Mouse (Mus musculus): Measurements from ENCODE around the gene Faf2. TPM values are rescaled to one million over a fixed set of nuclear protein-coding genes. Genes with fewer than 3 reads are reported as not detected.

The Faf2 gene
- polyA plus RNA-seq, 1 experiment from 2014 or later, result 95.7 TPM

DNA sequence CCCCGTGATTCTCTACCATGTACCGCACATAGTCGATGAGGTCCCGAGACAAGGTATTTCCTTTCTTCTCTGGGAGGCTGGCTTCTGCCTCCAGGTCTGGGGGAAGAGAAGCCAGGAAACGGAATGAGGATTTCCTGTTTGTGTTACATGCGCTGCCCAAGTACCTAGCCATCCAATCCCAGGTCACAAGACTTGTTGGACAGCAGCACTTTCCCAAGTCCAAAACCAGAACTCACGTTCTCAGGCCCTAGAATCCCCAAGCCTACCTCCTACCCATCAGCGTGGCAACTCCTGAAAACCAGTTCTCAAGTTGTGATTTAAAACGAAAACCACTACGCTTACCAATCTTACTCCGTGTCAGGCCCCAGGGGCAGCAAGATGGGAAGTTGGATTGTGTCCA, 35.8 kb upstream of the Faf2 start:
- H3K4me1 ChIP-seq (ENCODE audit: control insufficient read depth, insufficient read depth, low read length), result no peaks in the 10 kb centered on the region; the same call in 1 of the 2 replicates
- H3K4me2 ChIP-seq (ENCODE audit: low read depth, severe bottlenecking), result no peak overlapping the region
- no peak for ATAC-seq (ENCODE audit: insufficient number of reproducible peaks, low FRiP score, low TSS enrichment, low read depth)
- no peak overlapping the region for H3K4me3 ChIP-seq (ENCODE audit: low read depth, low read length)
- no peak overlapping the region for H3K27ac ChIP-seq (replicated peaks; ENCODE audit: low read depth, low read length)
- peaks cover 19% of the 10 kb centered on the region; the same call in 1 of the 2 replicates for H3K36me3 ChIP-seq (ENCODE audit: control insufficient read depth, insufficient read depth, low read length)
- no peaks in the 10 kb centered on the region for H3K9me3 ChIP-seq (ENCODE audit: control insufficient read depth, low read length)
- H3K9ac ChIP-seq (ENCODE audit: low read length), result no peak overlapping the region
- no peaks in the 10 kb centered on the region for H3K27me3 ChIP-seq (ENCODE audit: control insufficient read depth, insufficient read depth, low read length)
- 90% methylated on average over 11 of the region's 11 CpGs for WGBS
- no peak for DNase-seq (ENCODE audit: low spot score)

DNA sequence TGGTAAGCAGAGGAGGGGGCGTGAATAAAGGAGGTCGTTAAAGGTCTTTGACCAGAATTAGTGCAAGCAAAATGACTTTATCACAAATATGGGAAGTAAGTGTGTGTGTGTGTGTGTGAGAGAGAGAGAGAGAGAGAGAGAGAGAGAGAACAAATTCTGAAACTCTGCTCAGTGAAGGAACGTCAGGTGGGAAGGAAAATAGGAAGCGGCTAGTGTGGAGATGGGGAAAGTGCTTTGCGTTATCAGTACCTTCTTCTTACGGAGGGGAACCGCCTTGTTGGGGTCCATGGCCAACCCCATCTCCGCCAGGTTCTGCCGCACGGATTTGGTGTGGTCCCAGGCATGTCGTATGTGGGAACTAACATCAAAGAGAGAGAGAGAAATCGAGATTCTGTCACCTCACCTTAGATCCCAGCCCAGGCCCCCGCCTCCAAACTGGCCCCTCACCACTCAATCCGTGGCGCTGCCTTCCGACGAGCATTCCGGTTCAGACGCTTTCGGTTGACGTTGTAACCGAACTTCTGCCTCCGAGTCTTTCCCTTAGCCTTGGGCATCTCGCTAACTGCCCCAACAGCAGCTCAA, 32.1 kb upstream of the Faf2 start:
- Histone ChIP-seq H3K4me1 (ENCODE audit: control insufficient read depth, insufficient read depth, low read length) (peaks cover 4% of the 10 kb centered on the region), H3K9ac (ENCODE audit: low read length) (peak overlapping the region; percentile 70), H3K4me3 (ENCODE audit: low read depth, low read length) (peak overlapping the region; percentile 92), H3K36me3 (ENCODE audit: control insufficient read depth, insufficient read depth, low read length) (peaks cover 3% of the 10 kb centered on the region; the same call in 1 of the 2 replicates), H3K4me2 (ENCODE audit: low read depth, severe bottlenecking) (peak overlapping the region; percentile 70), H3K27ac (replicated peaks; ENCODE audit: low read depth, low read length) (no peak overlapping the region), H3K9me3 (ENCODE audit: control insufficient read depth, low read length) (no peaks in the 10 kb centered on the region), H3K27me3 (ENCODE audit: control insufficient read depth, insufficient read depth, low read length) (no peaks in the 10 kb centered on the region)
- ATAC-seq (ENCODE audit: insufficient number of reproducible peaks, low FRiP score, low TSS enrichment, low read depth), result peak; percentile 7; the same call in 1 of the 2 replicates
- DNase-seq (ENCODE audit: low spot score), result no peak
- WGBS, result 2% methylated on average over 24 of the region's 24 CpGs

DNA sequence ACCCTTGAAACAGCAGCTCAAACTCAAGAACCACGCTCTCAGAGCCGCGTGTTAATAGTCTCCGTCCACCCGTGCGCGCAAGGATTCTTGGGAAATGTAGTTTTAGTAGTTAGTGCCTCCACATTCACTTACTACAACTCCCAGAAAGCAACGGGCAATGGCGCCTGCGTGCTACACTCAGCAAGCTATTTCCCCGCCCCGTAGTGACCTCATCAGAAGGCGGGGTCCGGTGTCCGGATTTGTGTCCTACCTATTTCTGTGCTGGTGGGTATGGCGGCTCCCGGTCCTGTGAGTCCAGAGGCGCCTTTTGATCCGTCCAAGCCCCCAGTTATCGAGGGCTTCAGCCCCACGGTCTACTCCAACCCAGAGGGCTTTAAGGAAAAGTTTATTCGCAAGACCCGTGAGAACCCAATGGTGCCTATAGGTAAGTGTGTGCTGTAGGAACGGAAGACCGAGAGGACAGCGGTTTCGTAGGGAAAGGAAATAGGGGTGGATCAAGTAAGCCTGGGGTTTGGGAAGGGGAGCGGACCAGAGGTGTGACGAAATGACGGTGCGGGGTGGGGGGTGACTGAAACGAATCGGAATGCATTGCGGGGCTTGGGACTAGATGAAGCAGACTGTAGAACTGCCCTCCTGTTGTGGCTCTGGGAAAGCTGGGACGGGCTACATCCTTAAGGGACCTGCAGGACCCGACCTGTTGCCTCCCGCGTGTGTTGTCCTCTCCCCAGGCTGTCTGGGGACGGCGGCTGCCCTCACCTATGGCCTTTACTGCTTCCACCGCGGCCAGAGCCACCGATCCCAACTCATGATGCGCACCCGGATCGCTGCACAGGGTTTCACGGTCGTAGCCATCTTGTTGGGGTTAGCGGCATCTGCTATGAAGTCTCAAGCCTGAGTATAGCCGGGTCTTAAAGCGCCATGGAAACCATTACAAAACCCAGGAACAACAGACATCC, 31.3 kb upstream of the Faf2 start, which contains the start of the genes Nop16 and Higd2a:
Nop16 (minus strand) TSS at position 95 of the 956 bp plus-strand sequence.
Higd2a (plus strand) TSS at position 212 of the 956 bp plus-strand sequence.
- Histone ChIP-seq H3K27me3 (ENCODE audit: control insufficient read depth, insufficient read depth, low read length) (no peaks in the 10 kb centered on the region), H3K4me2 (ENCODE audit: low read depth, severe bottlenecking) (peak within 1 kb of the TSS; percentile 70), H3K4me3 (ENCODE audit: low read depth, low read length) (peak within 1 kb of the TSS; percentile 92), H3K27ac (replicated peaks; ENCODE audit: low read depth, low read length) (0 out of 2 replicates have a peak within 1 kb of the TSS, but pooled peaks have one; percentile 42), H3K9ac (ENCODE audit: low read length) (peak within 1 kb of the TSS; percentile 86), H3K4me1 (ENCODE audit: control insufficient read depth, insufficient read depth, low read length) (peaks cover 4% of the 10 kb centered on the region), H3K36me3 (ENCODE audit: control insufficient read depth, insufficient read depth, low read length) (peaks cover 2% of the 10 kb centered on the region; the same call in 1 of the 2 replicates), H3K9me3 (ENCODE audit: control insufficient read depth, low read length) (no peaks in the 10 kb centered on the region)
- DNase-seq (ENCODE audit: low spot score) (peak; percentile 98), ATAC-seq (ENCODE audit: insufficient number of reproducible peaks, low FRiP score, low TSS enrichment, low read depth) (peak; percentile 96)
- WGBS, result under 1% methylated on average over 51 of the region's 51 CpGs

DNA sequence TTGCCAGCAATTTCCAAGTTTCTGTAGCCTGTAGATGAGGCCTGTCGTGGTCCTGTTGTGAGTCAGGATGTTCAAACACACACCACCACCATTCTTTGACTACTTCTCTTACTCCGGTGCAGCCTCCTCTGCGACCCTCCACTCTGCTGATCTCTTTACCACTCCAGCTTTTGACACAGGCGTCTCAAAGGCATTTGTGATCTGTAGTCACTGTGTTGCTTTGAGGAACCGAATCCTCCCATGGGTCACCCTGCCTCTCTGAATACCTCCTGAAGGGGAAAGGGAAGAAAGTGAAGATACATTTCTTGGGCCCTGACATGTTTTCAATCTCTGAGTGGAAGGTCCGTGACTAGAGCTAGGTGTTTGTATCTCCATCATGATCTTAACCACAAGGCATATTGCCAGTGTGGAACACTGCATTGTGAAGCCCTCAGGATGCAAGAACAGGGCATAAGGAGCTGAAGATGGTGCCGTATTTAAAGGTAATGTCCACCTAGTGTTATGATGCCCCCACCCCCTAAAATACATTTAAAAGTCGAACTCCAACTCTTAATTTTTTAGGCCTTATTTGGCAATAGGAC, 29.7 kb upstream of the Faf2 start:
- no peak for DNase-seq (ENCODE audit: low spot score)
- H3K9ac ChIP-seq (ENCODE audit: low read length), result no peak overlapping the region
- no peak for ATAC-seq (ENCODE audit: insufficient number of reproducible peaks, low FRiP score, low TSS enrichment, low read depth)
- no peak overlapping the region for H3K4me3 ChIP-seq (ENCODE audit: low read depth, low read length)
- WGBS, result 93% methylated on average over 8 of the region's 8 CpGs
- no peak overlapping the region for H3K27ac ChIP-seq (replicated peaks; ENCODE audit: low read depth, low read length)
- H3K36me3 ChIP-seq (ENCODE audit: control insufficient read depth, insufficient read depth, low read length), result no peaks in the 10 kb centered on the region; the same call in 1 of the 2 replicates
- H3K4me2 ChIP-seq (ENCODE audit: low read depth, severe bottlenecking), result no peak overlapping the region
- no peaks in the 10 kb centered on the region for H3K27me3 ChIP-seq (ENCODE audit: control insufficient read depth, insufficient read depth, low read length)
- H3K4me1 ChIP-seq (ENCODE audit: control insufficient read depth, insufficient read depth, low read length), result peaks cover 4% of the 10 kb centered on the region
- no peaks in the 10 kb centered on the region for H3K9me3 ChIP-seq (ENCODE audit: control insufficient read depth, low read length)

DNA sequence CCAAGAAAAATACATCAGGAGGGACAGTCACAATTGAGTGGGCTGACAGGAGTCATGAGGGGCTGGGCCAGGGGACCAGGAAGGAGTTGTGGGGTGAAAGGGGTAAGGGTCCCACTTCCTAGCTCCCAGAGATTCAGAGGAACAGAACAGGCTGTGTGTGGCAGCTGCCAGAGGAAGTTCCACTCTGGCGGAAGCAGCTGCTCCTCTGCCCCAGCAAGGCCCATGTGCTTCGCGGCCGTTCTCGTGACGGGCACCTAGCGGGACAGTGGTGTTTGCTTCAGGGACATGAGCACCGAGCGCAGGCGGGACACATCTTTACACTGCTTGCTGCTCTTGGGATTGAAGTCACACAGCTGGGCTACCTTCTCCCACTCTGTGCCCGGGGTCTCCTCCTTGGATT, 28.0 kb upstream of the Faf2 start:
- H3K4me1 ChIP-seq (ENCODE audit: control insufficient read depth, insufficient read depth, low read length), result peaks cover 4% of the 10 kb centered on the region
- no peak overlapping the region for H3K4me3 ChIP-seq (ENCODE audit: low read depth, low read length)

DNA sequence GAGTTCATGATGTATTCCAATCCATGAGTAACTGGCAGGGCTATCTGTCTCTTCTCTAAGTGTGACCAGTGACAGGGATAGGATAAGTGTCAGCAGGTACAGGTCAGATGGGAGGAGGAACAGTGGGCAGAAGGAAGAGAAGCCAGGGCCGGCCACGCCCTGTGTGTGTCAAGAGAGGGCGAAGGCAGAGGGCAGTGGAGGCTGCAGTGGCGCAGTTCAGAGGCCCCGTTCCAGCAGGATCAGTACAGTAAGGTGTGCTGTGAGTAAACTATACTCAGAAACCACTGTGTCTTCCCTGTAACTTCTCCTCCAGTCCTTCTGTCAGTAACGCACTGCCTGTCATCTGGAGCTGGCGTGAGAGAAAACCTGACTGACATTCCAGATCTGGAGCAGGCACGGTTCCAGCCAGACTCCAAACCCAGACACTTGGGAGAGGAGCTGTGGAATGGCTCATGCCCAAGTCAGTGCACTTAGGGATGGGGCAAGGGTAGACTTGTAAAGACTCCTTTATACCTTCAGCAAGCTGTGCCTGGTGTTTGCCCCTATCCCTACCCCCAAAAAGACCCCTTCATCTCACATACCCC, 25.4 kb upstream of the Faf2 start:
- no peaks in the 10 kb centered on the region for H3K9me3 ChIP-seq (ENCODE audit: control insufficient read depth, low read length)
- ATAC-seq (ENCODE audit: insufficient number of reproducible peaks, low FRiP score, low TSS enrichment, low read depth) (no peak), DNase-seq (ENCODE audit: low spot score) (no peak)
- 77% methylated on average over 8 of the region's 8 CpGs for WGBS
- H3K4me2 ChIP-seq (ENCODE audit: low read depth, severe bottlenecking), result no peak overlapping the region
- H3K36me3 ChIP-seq (ENCODE audit: control insufficient read depth, insufficient read depth, low read length), result no peaks in the 10 kb centered on the region
- H3K27ac ChIP-seq (replicated peaks; ENCODE audit: low read depth, low read length), result no peak overlapping the region
- no peak overlapping the region for H3K4me3 ChIP-seq (ENCODE audit: low read depth, low read length)
- no peak overlapping the region for H3K9ac ChIP-seq (ENCODE audit: low read length)
- no peaks in the 10 kb centered on the region for H3K27me3 ChIP-seq (ENCODE audit: control insufficient read depth, insufficient read depth, low read length)
- peaks cover 2% of the 10 kb centered on the region for H3K4me1 ChIP-seq (ENCODE audit: control insufficient read depth, insufficient read depth, low read length)

More for the DNA sequence above, 28.0 kb upstream of the Faf2 start:
- no peak overlapping the region for H3K4me2 ChIP-seq (ENCODE audit: low read depth, severe bottlenecking)
- H3K36me3 ChIP-seq (ENCODE audit: control insufficient read depth, insufficient read depth, low read length), result no peaks in the 10 kb centered on the region
- H3K27me3 ChIP-seq (ENCODE audit: control insufficient read depth, insufficient read depth, low read length), result no peaks in the 10 kb centered on the region
- no peak overlapping the region for H3K9ac ChIP-seq (ENCODE audit: low read length)
- no peaks in the 10 kb centered on the region for H3K9me3 ChIP-seq (ENCODE audit: control insufficient read depth, low read length)
- 92% methylated on average over 11 of the region's 11 CpGs for WGBS
- no peak overlapping the region for H3K27ac ChIP-seq (replicated peaks; ENCODE audit: low read depth, low read length)
- DNase-seq (ENCODE audit: low spot score) (no peak), ATAC-seq (ENCODE audit: insufficient number of reproducible peaks, low FRiP score, low TSS enrichment, low read depth) (no peak)

DNA sequence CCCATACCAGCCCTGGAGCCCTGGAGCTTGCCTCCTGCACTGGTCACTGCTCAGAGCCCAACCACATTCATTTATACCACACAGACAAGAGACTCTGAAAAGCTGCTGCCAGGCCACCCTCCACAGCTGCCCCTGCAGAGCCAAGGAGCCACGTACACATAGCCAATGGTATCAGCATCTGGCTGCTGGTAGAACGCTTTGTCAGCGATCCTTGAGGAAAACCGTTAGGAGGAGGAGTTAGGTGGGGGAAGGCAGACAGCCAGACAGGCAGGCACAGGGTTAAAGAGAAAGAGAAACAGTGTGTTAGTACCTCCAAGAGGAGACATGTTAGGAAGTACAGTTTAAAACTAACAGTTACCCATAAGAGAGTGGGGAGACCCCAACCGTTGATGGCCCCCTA, 24.7 kb upstream of the Faf2 start:
- H3K4me3 ChIP-seq (ENCODE audit: low read depth, low read length), result no peak overlapping the region
- ATAC-seq (ENCODE audit: insufficient number of reproducible peaks, low FRiP score, low TSS enrichment, low read depth) (no peak), DNase-seq (ENCODE audit: low spot score) (no peak)
- H3K9ac ChIP-seq (ENCODE audit: low read length), result no peak overlapping the region
- no peak overlapping the region for H3K4me2 ChIP-seq (ENCODE audit: low read depth, severe bottlenecking)
- H3K36me3 ChIP-seq (ENCODE audit: control insufficient read depth, insufficient read depth, low read length), result no peaks in the 10 kb centered on the region
- H3K27ac ChIP-seq (replicated peaks; ENCODE audit: low read depth, low read length), result no peak overlapping the region
- H3K4me1 ChIP-seq (ENCODE audit: control insufficient read depth, insufficient read depth, low read length), result no peaks in the 10 kb centered on the region
- no peaks in the 10 kb centered on the region for H3K27me3 ChIP-seq (ENCODE audit: control insufficient read depth, insufficient read depth, low read length)
- no peaks in the 10 kb centered on the region for H3K9me3 ChIP-seq (ENCODE audit: control insufficient read depth, low read length)
- WGBS, result 66% methylated on average over 5 of the region's 5 CpGs

DNA sequence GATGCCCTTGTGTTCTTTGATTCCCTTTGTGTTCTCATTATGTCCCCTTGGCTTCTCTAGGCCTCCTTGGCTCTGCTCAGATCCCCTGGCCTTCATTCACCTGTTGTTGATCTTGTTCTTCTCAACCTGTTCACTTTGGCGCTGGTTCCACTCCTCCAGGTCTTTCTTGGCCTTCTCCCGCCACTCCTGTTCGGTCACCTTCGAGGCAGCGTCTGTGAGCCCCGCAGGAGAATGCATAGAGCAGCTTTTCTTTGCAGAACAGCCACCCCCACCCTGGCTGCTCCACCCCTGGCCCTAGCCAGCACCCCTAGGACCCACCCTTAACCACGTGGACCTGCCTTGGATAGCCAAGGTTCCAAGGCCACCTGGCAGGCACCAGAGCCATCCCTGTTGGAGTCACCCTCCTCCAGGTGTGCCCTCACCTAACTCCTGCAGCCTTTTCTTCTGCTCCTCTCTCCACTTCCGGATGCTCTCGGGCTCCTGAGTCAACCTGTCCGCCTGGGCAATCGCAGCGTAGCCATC, 22.9 kb upstream of the Faf2 start:
- no peaks in the 10 kb centered on the region for H3K36me3 ChIP-seq (ENCODE audit: control insufficient read depth, insufficient read depth, low read length)
- ATAC-seq (ENCODE audit: insufficient number of reproducible peaks, low FRiP score, low TSS enrichment, low read depth) (no peak), DNase-seq (ENCODE audit: low spot score) (no peak)
- H3K27ac ChIP-seq (replicated peaks; ENCODE audit: low read depth, low read length), result no peak overlapping the region
- no peaks in the 10 kb centered on the region for H3K27me3 ChIP-seq (ENCODE audit: control insufficient read depth, insufficient read depth, low read length)
- no peak overlapping the region for H3K4me2 ChIP-seq (ENCODE audit: low read depth, severe bottlenecking)
- no peaks in the 10 kb centered on the region for H3K9me3 ChIP-seq (ENCODE audit: control insufficient read depth, low read length)
- no peak overlapping the region for H3K9ac ChIP-seq (ENCODE audit: low read length)
- no peak overlapping the region for H3K4me3 ChIP-seq (ENCODE audit: low read depth, low read length)
- H3K4me1 ChIP-seq (ENCODE audit: control insufficient read depth, insufficient read depth, low read length), result no peaks in the 10 kb centered on the region
- 89% methylated on average over 12 of the region's 12 CpGs for WGBS

Data from limb, embryonic 11.5 days (tissue).